Mouse (Mus musculus) embryonic facial prominence, embryonic 14.5 days (tissue): ENCODE measurements at regions not wholly inside any gene's neighbourhood (a gene's known extent, or its start where the extent isn't known, plus 50 kb on each side); places are given as distances from the start of the nearest gene placed in this dataset.
A peak's percentile ranks its signal among the peaks of the same experiment; 100 is the strongest.

ENCODE experiments used
- ATAC-seq: fragments of 200-750 bp; cut with Nextera tagmentation; 2 replicates; pipeline ENCODE4 v1.8.0; 2017; ENCODE audit warnings: low read depth, moderate number of reproducible peaks, moderate TSS enrichment
- DNase-seq: peaks from one replicate; pipeline ENCODE4 v3.0.0-alpha.2; 2015; ENCODE audit warnings: low spot score
- H3K27ac ChIP-seq: fragments of 300-500 bp; sonication (generic); replicated peaks from 2 replicates; pipeline ENCODE4 v1.5.1; 2014; ENCODE audit warnings: low read depth, mild to moderate bottlenecking, low read length, moderate library complexity
- H3K27me3 ChIP-seq: fragments of 300-500 bp; sonication (generic); replicated peaks from 2 replicates; pipeline ENCODE4 v1.6.1; 2014; ENCODE audit warnings: low read length; ENCODE audit not compliant: control insufficient read depth, insufficient read depth
- H3K36me3 ChIP-seq: fragments of 300-500 bp; sonication (generic); 2 replicates; pipeline ENCODE4 v1.6.1; 2014; ENCODE audit warnings: low read length, mixed read lengths; ENCODE audit not compliant: control insufficient read depth, insufficient read depth
- H3K4me1 ChIP-seq: fragments of 300-500 bp; sonication (generic); 2 replicates; pipeline ENCODE4 v1.6.1; 2014; ENCODE audit warnings: antibody characterized with exemption, low read length; ENCODE audit not compliant: control insufficient read depth, insufficient read depth
- H3K4me2 ChIP-seq: fragments of 300-500 bp; sonication (generic); 2 replicates; pipeline ENCODE4 v1.6.1; 2014; ENCODE audit warnings: low read depth, mild to moderate bottlenecking, low read length, moderate library complexity, mixed read lengths
- H3K4me3 ChIP-seq: fragments of 300-500 bp; sonication (generic); 2 replicates; pipeline ENCODE4 v1.5.1; 2014; ENCODE audit warnings: low read depth, mild to moderate bottlenecking, low read length
- H3K9ac ChIP-seq: fragments of 300-500 bp; sonication (generic); 2 replicates; pipeline ENCODE4 v1.6.1; 2014; ENCODE audit warnings: low read depth, mild to moderate bottlenecking, low read length, moderate library complexity, mixed read lengths
- H3K9me3 ChIP-seq: fragments of 300-500 bp; sonication (generic); 2 replicates; pipeline ENCODE4 v1.6.1; 2016; ENCODE audit warnings: low read length; ENCODE audit not compliant: control insufficient read depth
- WGBS: fragments of 180-500 bp; shearing (Covaris S2); extraction: QIAGEN DNeasy Blood & Tissue Kit; methylation state at CpG from one replicate; pipeline ENCODE4 v1.1.7; 2014; 5-methylcytosine and 5-hydroxymethylcytosine counted together

- H3K27ac ChIP-seq = no peak overlapping the region
- DNase-seq = peak; percentile 79
- peak overlapping the region; percentile 35; the same call in 1 of the 2 replicates for H3K4me2 ChIP-seq
- H3K9me3 ChIP-seq = no peaks in the 10 kb centered on the region
- H3K27me3 ChIP-seq = no peaks in the 10 kb centered on the region
- WGBS = 18% methylated on average over 15 of the region's 15 CpGs
- no peak overlapping the region for H3K4me3 ChIP-seq
- no peaks in the 10 kb centered on the region for H3K36me3 ChIP-seq
- H3K4me1 ChIP-seq = peaks cover 9% of the 10 kb centered on the region
- peak; percentile 92 for ATAC-seq
- H3K9ac ChIP-seq = no peak overlapping the region
Measured at GRCm38 (mm10) chr1:61203170-61203569, 225.4 kb downstream of the Icos start.

- Histone ChIP-seq H3K27ac (peak overlapping the region; percentile 52; the same call in 1 of the 2 replicates), H3K4me2 (peak overlapping the region; percentile 35; the same call in 1 of the 2 replicates), H3K4me3 (no peak overlapping the region), H3K9ac (0 out of 2 replicates have a peak overlapping the region, but pooled peaks have one; percentile 14), H3K27me3 (no peaks in the 10 kb centered on the region), H3K4me1 (peaks cover 9% of the 10 kb centered on the region), H3K36me3 (no peaks in the 10 kb centered on the region), H3K9me3 (no peaks in the 10 kb centered on the region)
- DNase-seq = no peak
- WGBS = 6% methylated on average over 6 of the region's 6 CpGs
- peak; percentile 45 for ATAC-seq
Measured at GRCm38 (mm10) chr1:61203612-61204011, 225.9 kb downstream of the Icos start.

- H3K9ac ChIP-seq = no peak overlapping the region
- no peaks in the 10 kb centered on the region for H3K36me3 ChIP-seq
- no peak overlapping the region for H3K4me2 ChIP-seq
- no peaks in the 10 kb centered on the region for H3K9me3 ChIP-seq
- H3K4me3 ChIP-seq = no peak overlapping the region
- H3K27ac ChIP-seq = no peak overlapping the region
- no peaks in the 10 kb centered on the region for H3K27me3 ChIP-seq
- 75% methylated on average over 5 of the region's 5 CpGs for WGBS
- H3K4me1 ChIP-seq = peaks cover 9% of the 10 kb centered on the region
- no peak for ATAC-seq
- DNase-seq = no peak
Measured at GRCm38 (mm10) chr1:61205137-61205536, 227.4 kb downstream of the Icos start.

- DNase-seq = no peak
- Histone ChIP-seq H3K4me1 (peaks cover 9% of the 10 kb centered on the region), H3K4me3 (no peak overlapping the region), H3K36me3 (no peaks in the 10 kb centered on the region), H3K9me3 (no peaks in the 10 kb centered on the region), H3K4me2 (no peak overlapping the region), H3K27ac (no peak overlapping the region), H3K9ac (no peak overlapping the region), H3K27me3 (no peaks in the 10 kb centered on the region)
- WGBS = 82% methylated on average over 6 of the region's 6 CpGs
- no peak for ATAC-seq
Measured at GRCm38 (mm10) chr1:61206861-61207380, 229.2 kb downstream of the Icos start.

- H3K4me1 ChIP-seq = peaks cover 6% of the 10 kb centered on the region
- no peak overlapping the region for H3K27ac ChIP-seq
- H3K4me2 ChIP-seq = no peak overlapping the region
- H3K9ac ChIP-seq = no peak overlapping the region
- DNase-seq (no peak), ATAC-seq (no peak)
- H3K36me3 ChIP-seq = no peaks in the 10 kb centered on the region
- 68% methylated on average over 1 of the region's 1 CpGs for WGBS
- no peaks in the 10 kb centered on the region for H3K9me3 ChIP-seq
- H3K4me3 ChIP-seq = no peak overlapping the region
- H3K27me3 ChIP-seq = no peaks in the 10 kb centered on the region
Measured at GRCm38 (mm10) chr1:61208386-61208785, 230.7 kb downstream of the Icos start.

- ATAC-seq = no peak
- WGBS = 63% methylated on average over 1 of the region's 1 CpGs
- Histone ChIP-seq H3K36me3 (no peaks in the 10 kb centered on the region), H3K27ac (no peak overlapping the region), H3K27me3 (no peaks in the 10 kb centered on the region), H3K4me3 (no peak overlapping the region), H3K4me2 (no peak overlapping the region), H3K9me3 (no peaks in the 10 kb centered on the region), H3K4me1 (no peaks in the 10 kb centered on the region), H3K9ac (no peak overlapping the region)
- no peak for DNase-seq
Measured at GRCm38 (mm10) chr1:61221131-61221530, 243.4 kb downstream of the Icos start.

- Histone ChIP-seq H3K9me3 (no peaks in the 10 kb centered on the region), H3K27ac (no peak overlapping the region), H3K27me3 (no peaks in the 10 kb centered on the region), H3K4me3 (no peak overlapping the region), H3K36me3 (no peaks in the 10 kb centered on the region), H3K4me2 (no peak overlapping the region), H3K9ac (no peak overlapping the region), H3K4me1 (peaks cover 3% of the 10 kb centered on the region; the same call in 1 of the 2 replicates)
- ATAC-seq (0 out of 2 replicates have a peak, but pooled peaks have one; percentile 50), DNase-seq (peak; percentile 40)
- 39% methylated on average over 4 of the region's 4 CpGs for WGBS
Measured at GRCm38 (mm10) chr1:61228942-61229341, 251.2 kb downstream of the Icos start.

GRCm38 (mm10) chr1:61233001-61233400 is 255.3 kb downstream of the Icos start:
- H3K36me3 ChIP-seq = no peaks in the 10 kb centered on the region
- DNase-seq = no peak
- no peaks in the 10 kb centered on the region for H3K27me3 ChIP-seq
- no peak overlapping the region for H3K9ac ChIP-seq
- no peak overlapping the region for H3K4me2 ChIP-seq
- no peak overlapping the region for H3K27ac ChIP-seq
- WGBS = 32% methylated on average over 1 of the region's 1 CpGs
- no peaks in the 10 kb centered on the region for H3K9me3 ChIP-seq
- H3K4me1 ChIP-seq = peaks cover 3% of the 10 kb centered on the region; the same call in 1 of the 2 replicates
- H3K4me3 ChIP-seq = no peak overlapping the region
- no peak for ATAC-seq
